Mouse (Mus musculus) heart, embryonic 11.5 days (tissue): ENCODE measurements around the gene Aldh1a3. TPM values are rescaled to one million over a fixed set of nuclear protein-coding genes. Genes with fewer than 3 reads are reported as not detected.
A peak's percentile ranks its signal among the peaks of the same experiment; 100 is the strongest.

Experiments used
- ATAC-seq: fragments of 200-750 bp; cut with Nextera tagmentation; replicated peaks from 2 replicates; pipeline ENCODE4 v1.8.0; 2017; ENCODE audit warnings: moderate library complexity; ENCODE audit not compliant: insufficient number of reproducible peaks, low FRiP score, low TSS enrichment
- H3K27ac ChIP-seq: fragments of 300-500 bp; sonication (generic); 2 replicates; pipeline ENCODE4 v1.5.1; 2014; ENCODE audit warnings: mild to moderate bottlenecking, low read depth, low read length
- H3K27me3 ChIP-seq: fragments of 300-500 bp; sonication (generic); 2 replicates; pipeline ENCODE4 v1.6.1; 2014; ENCODE audit warnings: mild to moderate bottlenecking, low read length, mixed read lengths; ENCODE audit not compliant: control insufficient read depth, insufficient read depth
- H3K36me3 ChIP-seq: fragments of 300-500 bp; sonication (generic); 2 replicates; pipeline ENCODE4 v1.6.1; 2014; ENCODE audit warnings: mild to moderate bottlenecking, low read length, moderate library complexity, mixed read lengths; ENCODE audit not compliant: control insufficient read depth, insufficient read depth
- H3K4me1 ChIP-seq: fragments of 300-500 bp; sonication (generic); 2 replicates; pipeline ENCODE4 v1.6.1; 2014; ENCODE audit warnings: low read length; ENCODE audit not compliant: control insufficient read depth, insufficient read depth
- H3K4me2 ChIP-seq: fragments of 300-500 bp; sonication (generic); 2 replicates; pipeline ENCODE4 v1.6.1; 2014; ENCODE audit warnings: mild to moderate bottlenecking, moderate library complexity
- H3K4me3 ChIP-seq: fragments of 300-500 bp; sonication (generic); 2 replicates; pipeline ENCODE4 v1.5.1; 2014; ENCODE audit warnings: low read depth, low read length
- H3K9ac ChIP-seq: fragments of 300-500 bp; sonication (generic); 2 replicates; pipeline ENCODE4 v1.6.1; 2014; ENCODE audit warnings: mild to moderate bottlenecking, low read depth, low read length, moderate library complexity
- H3K9me3 ChIP-seq: fragments of 300-500 bp; sonication (generic); replicated peaks from 2 replicates; pipeline ENCODE4 v1.6.1; 2016; ENCODE audit warnings: low read length; ENCODE audit not compliant: control insufficient read depth
- WGBS: fragments of 180-500 bp; shearing (Covaris S2); extraction: QIAGEN DNeasy Blood & Tissue Kit; methylation state at CpG from one replicate; pipeline ENCODE4 v1.1.7; 2014; ENCODE audit not compliant: insufficient replicate concordance; 5-methylcytosine and 5-hydroxymethylcytosine counted together
- polyA plus RNA-seq: library from polyadenylated mRNA; unstranded; fragments of >200 nt; fragmentation: Nextera tagmentation; extraction: Ambion mirVana; gene quantifications from 2 replicates; pipeline ENCODE4 v1.2.1, GENCODE M21; 2014

The Aldh1a3 gene
- polyA plus RNA-seq, 1 experiment from 2014 or later = 0.56 TPM

GRCm38 (mm10) chr7:66434453-66434935, 7.2 kb upstream of the Aldh1a3 start:
- Histone ChIP-seq H3K9ac (no peak overlapping the region), H3K4me1 (peaks cover 13% of the 10 kb centered on the region), H3K4me3 (no peak overlapping the region), H3K4me2 (no peak overlapping the region), H3K36me3 (no peaks in the 10 kb centered on the region), H3K9me3 (no peaks in the 10 kb centered on the region), H3K27me3 (peaks cover 5% of the 10 kb centered on the region), H3K27ac (no peak overlapping the region)
- 46% methylated on average over 10 of the region's 10 CpGs for WGBS
- no peak for ATAC-seq

GRCm38 (mm10) chr7:66427053-66427436, 272 bp downstream of the Aldh1a3 start:
- H3K36me3 ChIP-seq = no peaks in the 10 kb centered on the region
- no peak overlapping the region for H3K9ac ChIP-seq
- no peak overlapping the region for H3K27ac ChIP-seq
- ATAC-seq = 0 out of 2 replicates have a peak, but pooled peaks have one; percentile 20
- H3K4me1 ChIP-seq = peaks cover 14% of the 10 kb centered on the region
- H3K9me3 ChIP-seq = no peaks in the 10 kb centered on the region
- under 1% methylated on average over 23 of the region's 23 CpGs for WGBS
- H3K4me3 ChIP-seq = peak overlapping the region; percentile 57
- H3K4me2 ChIP-seq = peak overlapping the region; percentile 97
- peaks cover 49% of the 10 kb centered on the region for H3K27me3 ChIP-seq

- WGBS = 69% methylated on average over 8 of the region's 8 CpGs
- Histone ChIP-seq H3K9ac (no peak overlapping the region), H3K4me1 (peaks cover 1% of the 10 kb centered on the region; the same call in 1 of the 2 replicates), H3K27me3 (peaks cover 32% of the 10 kb centered on the region), H3K4me3 (no peak overlapping the region), H3K36me3 (no peaks in the 10 kb centered on the region), H3K4me2 (no peak overlapping the region), H3K27ac (no peak overlapping the region), H3K9me3 (no peaks in the 10 kb centered on the region)
- no peak for ATAC-seq
These were observed 5.4 kb downstream of the Aldh1a3 start for GRCm38 (mm10) chr7:66421903-66422302.

- Histone ChIP-seq H3K4me3 (no peak overlapping the region), H3K9ac (no peak overlapping the region), H3K27me3 (peaks cover 13% of the 10 kb centered on the region; the same call in 1 of the 2 replicates), H3K4me1 (no peaks in the 10 kb centered on the region), H3K36me3 (no peaks in the 10 kb centered on the region), H3K9me3 (no peaks in the 10 kb centered on the region), H3K27ac (no peak overlapping the region), H3K4me2 (no peak overlapping the region)
- no peak for ATAC-seq
- WGBS = 39% methylated on average over 12 of the region's 12 CpGs
These were observed 8.3 kb downstream of the Aldh1a3 start for GRCm38 (mm10) chr7:66418981-66419380.

- peaks cover 11% of the 10 kb centered on the region; the same call in 1 of the 2 replicates for H3K27me3 ChIP-seq
- no peak overlapping the region for H3K4me3 ChIP-seq
- no peak overlapping the region for H3K27ac ChIP-seq
- no peak for ATAC-seq
- no peaks in the 10 kb centered on the region for H3K9me3 ChIP-seq
- no peak overlapping the region for H3K4me2 ChIP-seq
- 67% methylated on average over 4 of the region's 4 CpGs for WGBS
- no peak overlapping the region for H3K9ac ChIP-seq
- peaks cover 9% of the 10 kb centered on the region; the same call in 1 of the 2 replicates for H3K4me1 ChIP-seq
- no peaks in the 10 kb centered on the region for H3K36me3 ChIP-seq
These were observed 10.5 kb downstream of the Aldh1a3 start for GRCm38 (mm10) chr7:66416829-66417228.

GRCm38 (mm10) chr7:66413093-66413492, 14.2 kb downstream of the Aldh1a3 start:
- Histone ChIP-seq H3K27me3 (0 out of 2 replicates have a peak, but pooled peaks cover 6% of the 10 kb centered on the region), H3K4me3 (no peak overlapping the region), H3K9ac (no peak overlapping the region), H3K4me1 (peaks cover 9% of the 10 kb centered on the region; the same call in 1 of the 2 replicates), H3K4me2 (no peak overlapping the region), H3K36me3 (no peaks in the 10 kb centered on the region), H3K27ac (no peak overlapping the region), H3K9me3 (no peaks in the 10 kb centered on the region)
- ATAC-seq = no peak
- WGBS = 82% methylated on average over 7 of the region's 7 CpGs

GRCm38 (mm10) chr7:66409433-66409832, 17.9 kb downstream of the Aldh1a3 start:
- H3K4me3 ChIP-seq = no peak overlapping the region
- 70% methylated on average over 6 of the region's 6 CpGs for WGBS
- no peaks in the 10 kb centered on the region for H3K9me3 ChIP-seq
- H3K36me3 ChIP-seq = no peaks in the 10 kb centered on the region
- H3K9ac ChIP-seq = no peak overlapping the region
- 0 out of 2 replicates have a peak, but pooled peaks cover 3% of the 10 kb centered on the region for H3K27me3 ChIP-seq
- no peak overlapping the region for H3K4me2 ChIP-seq
- H3K4me1 ChIP-seq = peaks cover 23% of the 10 kb centered on the region
- ATAC-seq = no peak
- H3K27ac ChIP-seq = no peak overlapping the region

GRCm38 (mm10) chr7:66406971-66407370, 20.3 kb downstream of the Aldh1a3 start:
- H3K9ac ChIP-seq = no peak overlapping the region
- no peak overlapping the region for H3K4me3 ChIP-seq
- no peak overlapping the region for H3K27ac ChIP-seq
- H3K9me3 ChIP-seq = no peaks in the 10 kb centered on the region
- peaks cover 15% of the 10 kb centered on the region for H3K4me1 ChIP-seq
- H3K27me3 ChIP-seq = 0 out of 2 replicates have a peak, but pooled peaks cover 3% of the 10 kb centered on the region
- no peak overlapping the region for H3K4me2 ChIP-seq
- H3K36me3 ChIP-seq = no peaks in the 10 kb centered on the region
- 33% methylated on average over 8 of the region's 8 CpGs for WGBS
- ATAC-seq = no peak
